In genomic region chr4:41134935-41135710, GRCm38 (mm10) we compare ENCODE assay signal across 8 mouse cellular contexts. TPM values are rescaled to one million over a fixed set of nuclear protein-coding genes. Genes with fewer than 3 reads are reported as not detected.
A peak's percentile ranks its signal among the peaks of the same experiment; 100 is the strongest.
DNase-seq lines count a peak whose midpoint lies in the region; ATAC-seq lines count a peak whose summit lies in the region.

No protein-coding gene starts in this region.

- intact Hi-C loops in left cerebral cortex, postnatal 25 days (cut with DNase I), result no loop called here

- peak; percentile 60 for ATAC-seq in activated CD4-positive, CD25-positive, alpha-beta regulatory T cell, adult 4 months
- ATAC-seq in common myeloid progenitor, adult 5-6 weeks (replicated peaks; ENCODE audit: low read depth, poor library complexity, severe bottlenecking), result peak; percentile 81

- DNase-seq in gastrocnemius, adult 8-10 months (ENCODE audit: low spot score in 2 of 2), result peak; percentile 63 to 67
- peak; percentile 88 for DNase-seq in induced T-regulatory cell, adult 2 months (ENCODE audit: low read depth)
- peak; percentile 64 to 73 for DNase-seq in left cerebral cortex, postnatal 25 days (ENCODE audit: low spot score in 2 of 2)
- peak; percentile 88 for DNase-seq in mesoderm, embryonic 11.5 days (ENCODE audit: low read depth, low spot score)
- DNase-seq in right cerebral cortex, postnatal 36 days (ENCODE audit: low spot score in 2 of 2), result peak; percentile 40 to 41
- DNase-seq in urinary bladder, postnatal 4 days (ENCODE audit: low spot score in 2 of 2), result peak; percentile 71 to 78

RNA-seq across cellular contexts. Expression of gene Ube2r2, which starts 0.4 kb away (rescaled TPM):
- polyA plus RNA-seq in activated CD4-positive, CD25-positive, alpha-beta regulatory T cell, adult 4 months (2017; shearing (Covaris generic)), result 10 to 100 TPM; 25.6 to 25.8 TPM
- 34.3 and 36.5 TPM in 2 replicates for total RNA-seq in common myeloid progenitor, adult 5-6 weeks (2017)
- 100 to 1,000 TPM; 178 to 274 (median 231) TPM for total RNA-seq in gastrocnemius, adult 8-10 months (2022)
- 10 to 100 TPM; 84.1 to 87.1 TPM for total RNA-seq in left cerebral cortex, postnatal 25 days (2021)

RNA-seq across cellular contexts. Expression of gene Nol6, which starts 10.9 kb away (rescaled TPM):
- 10 to 100 TPM; 11.8 to 19.0 TPM for polyA plus RNA-seq in activated CD4-positive, CD25-positive, alpha-beta regulatory T cell, adult 4 months (2017; shearing (Covaris generic))
- 19.7 and 33.3 TPM in 2 replicates for total RNA-seq in common myeloid progenitor, adult 5-6 weeks (2017)
- 10 to 100 TPM; 16.4 to 20.9 (median 17.8) TPM for total RNA-seq in gastrocnemius, adult 8-10 months (2022)
- total RNA-seq in left cerebral cortex, postnatal 25 days (2021), result 10 to 100 TPM; 80.2 to 89.6 TPM

RNA-seq across cellular contexts. Expression of gene Aqp3, which starts 37.1 kb away (rescaled TPM):
- 10 to 100 TPM; 22.7 to 27.5 TPM for polyA plus RNA-seq in activated CD4-positive, CD25-positive, alpha-beta regulatory T cell, adult 4 months (2017; shearing (Covaris generic))
- total RNA-seq in common myeloid progenitor, adult 5-6 weeks (2017), result not detected in 2 replicates
- not detected for total RNA-seq in gastrocnemius, adult 8-10 months (2022)
- total RNA-seq in left cerebral cortex, postnatal 25 days (2021), result not detected

Comparison
In these comparisons a context has a peak if more than half of its experiments do, and no peak if none do; other contexts are left out.
1. Peak in every context shown above with its lines: DNase-seq and ATAC-seq.